Mouse (Mus musculus): ENCODE data around the gene Adamts7. TPM values are rescaled to one million over a fixed set of nuclear protein-coding genes. Genes with fewer than 3 reads are reported as not detected.

The Adamts7 gene
- 8.0 and 8.5 TPM in 2 replicates for polyA plus RNA-seq (2015; fragmentation: Nextera tagmentation; extraction: Ambion mirVana)

GRCm38 (mm10) chr9:90162926-90163748 is at the start of gene Adamts7:
Adamts7 (plus strand) TSS chr9:90163069.
- Histone ChIP-seq H3K27ac (replicated peaks) (peak within 1 kb of the TSS; percentile 75), H3K4me3 (replicated peaks) (peak within 1 kb of the TSS; percentile 85)
- 1% methylated on average over 58 of the region's 60 CpGs for WGBS

GRCm38 (mm10) chr9:90113151-90113550 is 49.7 kb upstream of the Adamts7 start:
- peak overlapping the region; percentile 99 for H3K27ac ChIP-seq (replicated peaks)
- peak overlapping the region; percentile 76 for H3K4me2 ChIP-seq
- peaks cover 8% of the 10 kb centered on the region; the same call in 1 of the 2 replicates for H3K36me3 ChIP-seq
- WGBS = 3% methylated on average over 13 of the region's 13 CpGs
- H3K4me3 ChIP-seq (replicated peaks) = peak overlapping the region; percentile 84
- peaks cover 41% of the 10 kb centered on the region for H3K4me1 ChIP-seq
- ATAC-seq (ENCODE audit: low FRiP score) = no peak
- no peaks in the 10 kb centered on the region for H3K9me3 ChIP-seq (replicated peaks)
- H3K27me3 ChIP-seq (replicated peaks) = no peaks in the 10 kb centered on the region; the same call in 1 of the 2 replicates
- peak overlapping the region; percentile 97 for H3K9ac ChIP-seq (replicated peaks)

More at GRCm38 (mm10) chr9:90162926-90163748, at the start of gene Adamts7:
- peak; percentile 81 for ATAC-seq (ENCODE audit: low FRiP score)
- H3K36me3 ChIP-seq = 0 out of 2 replicates have a peak, but pooled peaks cover 2% of the 10 kb centered on the region
- H3K9me3 ChIP-seq (replicated peaks) = 0 out of 2 replicates have a peak, but pooled peaks cover 3% of the 10 kb centered on the region
- peak within 1 kb of the TSS; percentile 95 for H3K4me2 ChIP-seq
- H3K9ac ChIP-seq (replicated peaks) = peak within 1 kb of the TSS; percentile 74
- no peaks in the 10 kb centered on the region for H3K27me3 ChIP-seq (replicated peaks)
- peaks cover 25% of the 10 kb centered on the region for H3K4me1 ChIP-seq

GRCm38 (mm10) chr9:90113651-90114566 is 49.0 kb upstream of the Adamts7 start:
- under 1% methylated on average over 82 of the region's 82 CpGs for WGBS
- ATAC-seq (ENCODE audit: low FRiP score) = peak; percentile 80
- H3K4me2 ChIP-seq = peak overlapping the region; percentile 76

GRCm38 (mm10) chr9:90114567-90115307 is 48.1 kb upstream of the Adamts7 start, which contains the start of gene Morf4l1:
Morf4l1 (minus strand) TSS chr9:90114774.
- 1% methylated on average over 38 of the region's 40 CpGs for WGBS

More at GRCm38 (mm10) chr9:90113651-90114566, 49.0 kb upstream of the Adamts7 start:
- H3K4me3 ChIP-seq (replicated peaks) = peak overlapping the region; percentile 84
- peaks cover 37% of the 10 kb centered on the region for H3K4me1 ChIP-seq
- H3K27me3 ChIP-seq (replicated peaks) = no peaks in the 10 kb centered on the region; the same call in 1 of the 2 replicates
- peak overlapping the region; percentile 97 for H3K9ac ChIP-seq (replicated peaks)
- peak overlapping the region; percentile 99 for H3K27ac ChIP-seq (replicated peaks)
- 0 out of 2 replicates have a peak, but pooled peaks cover under 1% of the 10 kb centered on the region for H3K36me3 ChIP-seq
- H3K9me3 ChIP-seq (replicated peaks) = no peaks in the 10 kb centered on the region

GRCm38 (mm10) chr9:90115308-90115700 is 47.6 kb upstream of the Adamts7 start:
- peak overlapping the region; percentile 82 for H3K27ac ChIP-seq (replicated peaks)

More at GRCm38 (mm10) chr9:90114567-90115307, 48.1 kb upstream of the Adamts7 start, which contains the start of gene Morf4l1:
- Histone ChIP-seq H3K9me3 (replicated peaks) (no peaks in the 10 kb centered on the region), H3K4me1 (peaks cover 30% of the 10 kb centered on the region), H3K27me3 (replicated peaks) (no peaks in the 10 kb centered on the region; the same call in 1 of the 2 replicates), H3K36me3 (no peaks in the 10 kb centered on the region), H3K4me2 (peak within 1 kb of the TSS; percentile 76), H3K27ac (replicated peaks) (peak within 1 kb of the TSS; percentile 99), H3K9ac (replicated peaks) (peak within 1 kb of the TSS; percentile 97), H3K4me3 (replicated peaks) (peak within 1 kb of the TSS; percentile 84)
- peak; percentile 98 for ATAC-seq (ENCODE audit: low FRiP score)

GRCm38 (mm10) chr9:90117234-90117633 is 45.6 kb upstream of the Adamts7 start:
- Histone ChIP-seq H3K4me3 (replicated peaks) (no peak overlapping the region), H3K36me3 (no peaks in the 10 kb centered on the region), H3K27ac (replicated peaks) (no peak overlapping the region), H3K27me3 (replicated peaks) (no peaks in the 10 kb centered on the region; the same call in 1 of the 2 replicates), H3K4me2 (no peak overlapping the region), H3K4me1 (peaks cover 12% of the 10 kb centered on the region), H3K9ac (replicated peaks) (no peak overlapping the region), H3K9me3 (replicated peaks) (no peaks in the 10 kb centered on the region)
- ATAC-seq (ENCODE audit: low FRiP score) = no peak

More at GRCm38 (mm10) chr9:90115308-90115700, 47.6 kb upstream of the Adamts7 start:
- no peaks in the 10 kb centered on the region; the same call in 1 of the 2 replicates for H3K27me3 ChIP-seq (replicated peaks)
- ATAC-seq (ENCODE audit: low FRiP score) = no peak
- H3K4me2 ChIP-seq = peak overlapping the region; percentile 72
- H3K4me3 ChIP-seq (replicated peaks) = peak overlapping the region; percentile 84
- no peaks in the 10 kb centered on the region for H3K36me3 ChIP-seq
- peaks cover 26% of the 10 kb centered on the region for H3K4me1 ChIP-seq
- peak overlapping the region; percentile 69; the same call in 1 of the 2 replicates for H3K9ac ChIP-seq (replicated peaks)
- H3K9me3 ChIP-seq (replicated peaks) = no peaks in the 10 kb centered on the region

- Histone ChIP-seq H3K27me3 (replicated peaks) (no peaks in the 10 kb centered on the region), H3K4me3 (replicated peaks) (no peak overlapping the region), H3K9me3 (replicated peaks) (no peaks in the 10 kb centered on the region), H3K36me3 (no peaks in the 10 kb centered on the region), H3K4me2 (no peak overlapping the region), H3K9ac (replicated peaks) (no peak overlapping the region), H3K4me1 (peaks cover 13% of the 10 kb centered on the region; the same call in 1 of the 2 replicates), H3K27ac (replicated peaks) (no peak overlapping the region)
- no peak for ATAC-seq (ENCODE audit: low FRiP score)
- 59% methylated on average over 4 of the region's 4 CpGs for WGBS
Observed at GRCm38 (mm10) chr9:90122246-90122740, 40.6 kb upstream of the Adamts7 start.

- Histone ChIP-seq H3K9me3 (replicated peaks) (no peaks in the 10 kb centered on the region), H3K27ac (replicated peaks) (no peak overlapping the region), H3K4me2 (peak overlapping the region; percentile 29), H3K4me3 (replicated peaks) (no peak overlapping the region), H3K9ac (replicated peaks) (0 out of 2 replicates have a peak overlapping the region, but pooled peaks have one; percentile 17), H3K36me3 (no peaks in the 10 kb centered on the region), H3K27me3 (replicated peaks) (no peaks in the 10 kb centered on the region), H3K4me1 (peaks cover 13% of the 10 kb centered on the region; the same call in 1 of the 2 replicates)
- 0 out of 2 replicates have a peak, but pooled peaks have one; percentile 19 for ATAC-seq (ENCODE audit: low FRiP score)
- WGBS = 38% methylated on average over 11 of the region's 11 CpGs
Observed at GRCm38 (mm10) chr9:90124156-90124872, 38.6 kb upstream of the Adamts7 start.

GRCm38 (mm10) chr9:90124873-90125245 is 38.0 kb upstream of the Adamts7 start:
- Histone ChIP-seq H3K9ac (replicated peaks) (0 out of 2 replicates have a peak overlapping the region, but pooled peaks have one; percentile 17), H3K9me3 (replicated peaks) (no peaks in the 10 kb centered on the region), H3K27ac (replicated peaks) (no peak overlapping the region), H3K4me2 (peak overlapping the region; percentile 29), H3K4me3 (replicated peaks) (no peak overlapping the region), H3K4me1 (peaks cover 13% of the 10 kb centered on the region; the same call in 1 of the 2 replicates), H3K27me3 (replicated peaks) (no peaks in the 10 kb centered on the region), H3K36me3 (no peaks in the 10 kb centered on the region)
- WGBS = 19% methylated on average over 8 of the region's 8 CpGs
- ATAC-seq (ENCODE audit: low FRiP score) = 0 out of 2 replicates have a peak, but pooled peaks have one; percentile 32

Measured in neural tube, embryonic 15.5 days (tissue).